18 mouse cellular contexts compared by ENCODE assay signal in the genomic region with DNA sequence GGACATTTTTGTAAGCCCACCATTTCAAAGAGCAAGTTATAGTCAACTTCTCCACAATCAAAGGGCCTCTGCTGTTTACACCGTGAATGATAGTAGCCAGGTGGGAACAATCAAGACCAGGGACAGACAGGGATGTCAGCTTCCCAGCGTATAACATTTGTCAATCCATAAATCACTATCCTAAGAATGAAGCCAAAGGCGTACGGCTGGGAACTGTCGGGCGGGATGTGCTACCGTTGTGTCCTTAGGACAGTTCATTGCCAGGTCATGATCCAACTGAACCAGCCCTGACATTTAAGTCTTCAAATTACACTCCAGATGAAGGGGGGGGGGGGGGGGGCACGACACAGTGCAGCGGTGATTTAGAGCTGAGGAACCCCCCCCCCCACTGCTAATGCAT.
A peak's percentile ranks its signal among the peaks of the same experiment; 100 is the strongest.
DNase-seq lines count a peak whose midpoint lies in the region; ATAC-seq and TF ChIP-seq lines count a peak whose summit lies in the region.
"Had no signal": no experiment of that assay in that cellular context is flagged by ENCODE, and none has a peak within 500 bp of the region (broad histone marks: within the 10 kb centered on the region; RNA-seq: fewer than 3 reads in every experiment).

No protein-coding gene starts in this region.

- H3K4me1 ChIP-seq in heart, embryonic 16.5 days (ENCODE audit: control insufficient read depth, insufficient read depth, low read length): peaks cover 28% of the 10 kb centered on the region
- peaks cover 29% of the 10 kb centered on the region for H3K4me1 ChIP-seq in lung, embryonic 14.5 days (ENCODE audit: insufficient read depth)

- peak overlapping the region; percentile 79 for H3K27ac ChIP-seq in heart, embryonic 16.5 days (ENCODE audit: low read length)
- H3K27ac ChIP-seq in lung, embryonic 14.5 days (ENCODE audit: low read depth): no peak overlapping the region
- H3K27ac ChIP-seq: embryonic facial prominence, embryonic 10.5 days; liver, embryonic 12.5 days; stomach, embryonic 15.5 days had no signal

- DNase-seq in adrenal gland, postnatal 14 days: peak; percentile 15
- DNase-seq in adrenal gland, postnatal 36 days: no peak
- DNase-seq in heart, adult 8-10 months (ENCODE audit: low spot score): no peak
- peak; percentile 71 for DNase-seq in lung, embryonic 14.5 days
- DNase-seq in lung, postnatal 25 days (ENCODE audit: low spot score): no peak
- DNase-seq in skeletal muscle tissue, adult 2 months (ENCODE audit: low read depth, low spot score): peak; percentile 55
- DNase-seq: adrenal gland, postnatal 25 days; cerebellum, adult 9-11 months; left cerebral cortex, postnatal 4 days; right cerebral cortex, adult 18-20 months; spleen, adult 18-20 months had no signal

- no peak overlapping the region for H3K9ac ChIP-seq in heart, embryonic 16.5 days (ENCODE audit: low read length)
- no peak overlapping the region for H3K9ac ChIP-seq in lung, embryonic 14.5 days
- H3K9ac ChIP-seq: liver, embryonic 12.5 days; stomach, embryonic 15.5 days had no signal

- no peak for ATAC-seq in heart, embryonic 16.5 days (replicated peaks; ENCODE audit: extremely low read depth, insufficient read depth, low FRiP score)
- ATAC-seq in lung, embryonic 14.5 days (ENCODE audit: insufficient read depth): peak; percentile 57; the same call in 1 of the 2 replicates
- no peak for ATAC-seq in megakaryocyte-erythroid progenitor cell, adult 5-6 weeks (replicated peaks; ENCODE audit: low FRiP score, low TSS enrichment, poor library complexity, severe bottlenecking)
- ATAC-seq: forebrain, embryonic 16.5 days; liver, embryonic 12.5 days had no signal

- no peaks in the 10 kb centered on the region for H3K9me3 ChIP-seq in heart, embryonic 16.5 days (replicated peaks; ENCODE audit: control insufficient read depth, low read length)
- H3K9me3 ChIP-seq in lung, embryonic 14.5 days (ENCODE audit: low read depth, low read length): no peaks in the 10 kb centered on the region
- H3K9me3 ChIP-seq: embryonic facial prominence, embryonic 10.5 days; liver, embryonic 12.5 days; stomach, embryonic 15.5 days had no signal

- no peaks in the 10 kb centered on the region for H3K27me3 ChIP-seq in heart, embryonic 16.5 days (ENCODE audit: control insufficient read depth, insufficient read depth, low read length)
- H3K27me3 ChIP-seq in lung, embryonic 14.5 days (ENCODE audit: insufficient read depth, low read length): no peaks in the 10 kb centered on the region
- H3K27me3 ChIP-seq: liver, embryonic 12.5 days; stomach, embryonic 15.5 days had no signal

- no peak for TF ChIP-seq CTCF in lung, embryonic 14.5 days (IDR thresholded peaks at IDR 0.05; ENCODE audit: low read depth)

- 45% methylated on average over 8 of the region's 9 CpGs for WGBS in heart, embryonic 16.5 days
- WGBS in lung, embryonic 14.5 days: 17% methylated on average over 8 of the region's 9 CpGs

- H3K36me3 ChIP-seq in heart, embryonic 16.5 days (ENCODE audit: control insufficient read depth, insufficient read depth): no peaks in the 10 kb centered on the region
- no peaks in the 10 kb centered on the region for H3K36me3 ChIP-seq in lung, embryonic 14.5 days (ENCODE audit: insufficient read depth)
- H3K36me3 ChIP-seq: embryonic facial prominence, embryonic 10.5 days; liver, embryonic 12.5 days; stomach, embryonic 15.5 days had no signal

- peak overlapping the region; percentile 51 for H3K4me2 ChIP-seq in heart, embryonic 16.5 days (ENCODE audit: low read depth, low read length)
- peak overlapping the region; percentile 29 for H3K4me2 ChIP-seq in lung, embryonic 14.5 days
- H3K4me2 ChIP-seq: liver, embryonic 12.5 days; stomach, embryonic 15.5 days had no signal

- H3K4me3 ChIP-seq in heart, embryonic 16.5 days (ENCODE audit: low read length): peak overlapping the region; percentile 22
- no peak overlapping the region for H3K4me3 ChIP-seq in lung, embryonic 14.5 days (ENCODE audit: low read depth, low read length)
- H3K4me3 ChIP-seq: embryonic facial prominence, embryonic 10.5 days; erythroblast, embryonic 14.5 days; liver, embryonic 12.5 days; stomach, embryonic 15.5 days had no signal

Comparison
In these comparisons a context has a peak if more than half of its experiments do, and no peak if none do; other contexts are left out.
1. DNase-seq: peak in adrenal gland, postnatal 14 days (single experiment), lung, embryonic 14.5 days (single experiment) and skeletal muscle tissue, adult 2 months (single experiment); none in adrenal gland, postnatal 36 days (0 of 2), heart, adult 8-10 months (single experiment) and lung, postnatal 25 days (single experiment).